Mouse (Mus musculus) midbrain, embryonic 13.5 days (tissue): Measurements from ENCODE around the gene Fuca1. TPM values are rescaled to one million over a fixed set of nuclear protein-coding genes. Genes with fewer than 3 reads are reported as not detected.
A peak's percentile ranks its signal among the peaks of the same experiment; 100 is the strongest.
"Not testable (repeated sequence)": the region's sequence is repeated elsewhere in the genome, so short reads cannot be mapped to it uniquely, and the experiment has no call there.

ENCODE experiments used
- ATAC-seq: fragments of 200-750 bp; cut with Nextera tagmentation; 2 replicates; pipeline ENCODE4 v1.8.0; 2017; ENCODE audit warnings: mild to moderate bottlenecking, moderate TSS enrichment, moderate library complexity
- H3K27ac ChIP-seq: fragments of 300-500 bp; sonication (generic); 2 replicates; pipeline ENCODE4 v1.5.1; 2015; ENCODE audit warnings: inconsistent platforms, mild to moderate bottlenecking, moderate library complexity
- H3K27me3 ChIP-seq: fragments of 300-500 bp; sonication (generic); 2 replicates; pipeline ENCODE4 v1.6.1; 2015; ENCODE audit warnings: mild to moderate bottlenecking, inconsistent platforms
- H3K36me3 ChIP-seq: fragments of 300-500 bp; sonication (generic); 2 replicates; pipeline ENCODE4 v1.6.1; 2015; ENCODE audit warnings: mild to moderate bottlenecking, inconsistent platforms
- H3K4me1 ChIP-seq: fragments of 300-500 bp; sonication (generic); replicated peaks from 2 replicates; pipeline ENCODE4 v1.6.1; 2015; ENCODE audit warnings: inconsistent platforms
- H3K4me2 ChIP-seq: fragments of 300-500 bp; sonication (generic); replicated peaks from 2 replicates; pipeline ENCODE4 v1.6.1; 2015; ENCODE audit warnings: moderate library complexity, mild to moderate bottlenecking, inconsistent platforms
- H3K4me3 ChIP-seq: fragments of 300-500 bp; sonication (generic); replicated peaks from 2 replicates; pipeline ENCODE4 v1.5.1; 2015; ENCODE audit warnings: mild to moderate bottlenecking, inconsistent platforms
- H3K9ac ChIP-seq: fragments of 300-500 bp; sonication (generic); replicated peaks from 2 replicates; pipeline ENCODE4 v1.6.1; 2015; ENCODE audit warnings: mild to moderate bottlenecking, inconsistent platforms
- H3K9me3 ChIP-seq: fragments of 300-500 bp; sonication (generic); 2 replicates; pipeline ENCODE4 v1.6.1; 2016; ENCODE audit warnings: mild to moderate bottlenecking, inconsistent platforms
- WGBS: fragments of 180-500 bp; shearing (Covaris S2); methylation state at CpG from one replicate; pipeline ENCODE4 v1.1.7; 2015; 5-methylcytosine and 5-hydroxymethylcytosine counted together
- polyA plus RNA-seq: library from polyadenylated mRNA; unstranded; fragments of >200 nt; fragmentation: Nextera tagmentation; extraction: Ambion mirVana; gene quantifications from 2 replicates; pipeline ENCODE4 v1.2.1, GENCODE M21; 2015

Fuca1 gene
- polyA plus RNA-seq, 1 experiment from 2014 or later, result 49.5 TPM

GRCm38 (mm10) chr4:135929828-135930227, 9.3 kb downstream of the Fuca1 start:
- Histone ChIP-seq H3K36me3 (peaks cover 56% of the 10 kb centered on the region), H3K4me3 (no peak overlapping the region), H3K27me3 (no peaks in the 10 kb centered on the region), H3K27ac (no peak overlapping the region), H3K9ac (no peak overlapping the region), H3K4me2 (no peak overlapping the region), H3K9me3 (no peaks in the 10 kb centered on the region), H3K4me1 (no peaks in the 10 kb centered on the region)
- WGBS, result 94% methylated on average over 9 of the region's 9 CpGs
- no peak for ATAC-seq

- WGBS, result 96% methylated on average over 8 of the region's 8 CpGs
- peaks cover 57% of the 10 kb centered on the region for H3K36me3 ChIP-seq
- H3K4me3 ChIP-seq, result no peak overlapping the region
- ATAC-seq, result no peak
- no peak overlapping the region for H3K9ac ChIP-seq
- no peaks in the 10 kb centered on the region for H3K9me3 ChIP-seq
- H3K4me1 ChIP-seq, result no peaks in the 10 kb centered on the region
- no peak overlapping the region for H3K4me2 ChIP-seq
- no peaks in the 10 kb centered on the region for H3K27me3 ChIP-seq
- no peak overlapping the region for H3K27ac ChIP-seq
These were observed 9.7 kb downstream of the Fuca1 start for GRCm38 (mm10) chr4:135930239-135930638.

- H3K36me3 ChIP-seq, result peaks cover 51% of the 10 kb centered on the region
- ATAC-seq, result no peak
- WGBS, result 74% methylated on average over 5 of the region's 5 CpGs
These were observed 11.3 kb downstream of the Fuca1 start for GRCm38 (mm10) chr4:135931832-135932231.

GRCm38 (mm10) chr4:135934708-135935500, 14.4 kb downstream of the Fuca1 start:
- no peak overlapping the region for H3K4me3 ChIP-seq
- H3K27ac ChIP-seq, result no peak overlapping the region
- no peak for ATAC-seq
- no peaks in the 10 kb centered on the region for H3K27me3 ChIP-seq
- H3K9me3 ChIP-seq, result no peaks in the 10 kb centered on the region
- H3K4me1 ChIP-seq, result no peaks in the 10 kb centered on the region
- H3K9ac ChIP-seq, result no peak overlapping the region; the same call in 1 of the 2 replicates
- H3K4me2 ChIP-seq, result no peak overlapping the region
- peaks cover 71% of the 10 kb centered on the region for H3K36me3 ChIP-seq
- 50% methylated on average over 12 of the region's 12 CpGs for WGBS

More at GRCm38 (mm10) chr4:135931832-135932231, 11.3 kb downstream of the Fuca1 start:
- Histone ChIP-seq H3K4me2 (no peak overlapping the region), H3K27me3 (no peaks in the 10 kb centered on the region), H3K27ac (no peak overlapping the region), H3K4me1 (no peaks in the 10 kb centered on the region), H3K9me3 (no peaks in the 10 kb centered on the region), H3K9ac (no peak overlapping the region), H3K4me3 (no peak overlapping the region)

- H3K4me3 ChIP-seq, result no peak overlapping the region
- no peak for ATAC-seq
- no peak overlapping the region; the same call in 1 of the 2 replicates for H3K9ac ChIP-seq
- H3K4me2 ChIP-seq, result no peak overlapping the region
- H3K4me1 ChIP-seq, result no peaks in the 10 kb centered on the region
- H3K9me3 ChIP-seq, result no peaks in the 10 kb centered on the region
- H3K27me3 ChIP-seq, result no peaks in the 10 kb centered on the region
- WGBS, result 73% methylated on average over 5 of the region's 5 CpGs
- H3K36me3 ChIP-seq, result peaks cover 74% of the 10 kb centered on the region
- H3K27ac ChIP-seq, result no peak overlapping the region
These were observed 15.0 kb downstream of the Fuca1 start for GRCm38 (mm10) chr4:135935502-135935901.

GRCm38 (mm10) chr4:135938858-135939257, 18.3 kb downstream of the Fuca1 start:
- Histone ChIP-seq H3K4me3 (no peak overlapping the region), H3K4me2 (no peak overlapping the region), H3K27ac (no peak overlapping the region), H3K9ac (no peak overlapping the region), H3K36me3 (peaks cover 62% of the 10 kb centered on the region), H3K27me3 (no peaks in the 10 kb centered on the region), H3K9me3 (no peaks in the 10 kb centered on the region), H3K4me1 (no peaks in the 10 kb centered on the region)
- 87% methylated on average over 7 of the region's 7 CpGs for WGBS
- no peak for ATAC-seq

GRCm38 (mm10) chr4:135941026-135941425, 20.5 kb downstream of the Fuca1 start:
- not testable (repeated sequence) for H3K9ac ChIP-seq, H3K27me3 ChIP-seq, H3K4me1 ChIP-seq, H3K4me2 ChIP-seq, ATAC-seq, H3K4me3 ChIP-seq, H3K27ac ChIP-seq, H3K9me3 ChIP-seq
- H3K36me3 ChIP-seq, result peaks cover 43% of the 10 kb centered on the region
- 84% methylated on average over 8 of the region's 8 CpGs for WGBS

GRCm38 (mm10) chr4:135942193-135942592, 21.7 kb downstream of the Fuca1 start:
- H3K9me3 ChIP-seq, result no peaks in the 10 kb centered on the region
- ATAC-seq, result no peak
- H3K27ac ChIP-seq, result no peak overlapping the region
- peaks cover 10% of the 10 kb centered on the region for H3K4me1 ChIP-seq
- H3K9ac ChIP-seq, result no peak overlapping the region
- peaks cover 36% of the 10 kb centered on the region for H3K36me3 ChIP-seq
- H3K27me3 ChIP-seq, result no peaks in the 10 kb centered on the region
- H3K4me3 ChIP-seq, result no peak overlapping the region
- WGBS, result 91% methylated on average over 6 of the region's 6 CpGs
- H3K4me2 ChIP-seq, result no peak overlapping the region

- no peaks in the 10 kb centered on the region for H3K27me3 ChIP-seq
- no peak overlapping the region for H3K4me3 ChIP-seq
- no peak overlapping the region for H3K27ac ChIP-seq
- WGBS, result 58% methylated on average over 4 of the region's 4 CpGs
- no peak for ATAC-seq
- H3K9ac ChIP-seq, result no peak overlapping the region
- H3K9me3 ChIP-seq, result no peaks in the 10 kb centered on the region
- no peak overlapping the region for H3K4me2 ChIP-seq
- H3K36me3 ChIP-seq, result peaks cover 26% of the 10 kb centered on the region
- H3K4me1 ChIP-seq, result peaks cover 20% of the 10 kb centered on the region
These were observed 22.9 kb downstream of the Fuca1 start for GRCm38 (mm10) chr4:135943389-135943788.

- ATAC-seq, result peak; percentile 49
- peaks cover 7% of the 10 kb centered on the region for H3K36me3 ChIP-seq
These were observed 25.2 kb downstream of the Fuca1 start for GRCm38 (mm10) chr4:135945706-135946105.

GRCm38 (mm10) chr4:135946278-135946658, 25.7 kb downstream of the Fuca1 start, which contains the start of gene Hmgcl:
Gene Hmgcl (plus strand): TSS chr4:135946448.
- Histone ChIP-seq H3K36me3 (peaks cover 7% of the 10 kb centered on the region), H3K9ac (peak within 1 kb of the TSS; percentile 82), H3K9me3 (no peaks in the 10 kb centered on the region), H3K4me2 (peak within 1 kb of the TSS; percentile 81), H3K4me3 (peak within 1 kb of the TSS; percentile 83), H3K4me1 (peaks cover 28% of the 10 kb centered on the region), H3K27ac (peak within 1 kb of the TSS; percentile 67), H3K27me3 (no peaks in the 10 kb centered on the region)
- 0% methylated on average over 23 of the region's 23 CpGs for WGBS
- peak; percentile 92 for ATAC-seq

More at GRCm38 (mm10) chr4:135945706-135946105, 25.2 kb downstream of the Fuca1 start:
- Histone ChIP-seq H3K9me3 (no peaks in the 10 kb centered on the region), H3K27ac (peak overlapping the region; percentile 67), H3K4me3 (peak overlapping the region; percentile 83), H3K9ac (peak overlapping the region; percentile 82), H3K27me3 (no peaks in the 10 kb centered on the region), H3K4me2 (peak overlapping the region; percentile 81), H3K4me1 (peaks cover 28% of the 10 kb centered on the region)
- 75% methylated on average over 10 of the region's 10 CpGs for WGBS

- no peaks in the 10 kb centered on the region for H3K27me3 ChIP-seq
- peak overlapping the region; percentile 51 for H3K27ac ChIP-seq
- peak overlapping the region; percentile 82 for H3K9ac ChIP-seq
- peak overlapping the region; percentile 83 for H3K4me3 ChIP-seq
- peaks cover 28% of the 10 kb centered on the region for H3K4me1 ChIP-seq
- H3K4me2 ChIP-seq, result peak overlapping the region; percentile 81
- H3K9me3 ChIP-seq, result no peaks in the 10 kb centered on the region
- 3% methylated on average over 28 of the region's 28 CpGs for WGBS
- peaks cover 10% of the 10 kb centered on the region for H3K36me3 ChIP-seq
- ATAC-seq, result peak; percentile 3; the same call in 1 of the 2 replicates
These were observed 26.2 kb downstream of the Fuca1 start for GRCm38 (mm10) chr4:135946659-135947301.
